Mouse (Mus musculus): ENCODE measurements around the gene Ano9. TPM values are rescaled to one million over a fixed set of nuclear protein-coding genes. Genes with fewer than 3 reads are reported as not detected.
A peak's percentile ranks its signal among the peaks of the same experiment; 100 is the strongest.

Ano9 gene
- polyA plus RNA-seq, 1 experiment from 2014 or later = 1.3 TPM

GRCm38 (mm10) chr7:141122689-141123516 lies 5.3 kb upstream of the Ano9 start:
- ATAC-seq (replicated peaks; ENCODE audit: insufficient number of reproducible peaks, low FRiP score, low TSS enrichment, low read depth) (peak; percentile 98), DNase-seq (ENCODE audit: low spot score) (peak; percentile 99)
- Histone ChIP-seq H3K27me3 (ENCODE audit: control insufficient read depth, insufficient read depth, low read length) (no peaks in the 10 kb centered on the region; the same call in 1 of the 2 replicates), H3K4me3 (ENCODE audit: low read depth, low read length) (peak overlapping the region; percentile 50), H3K9ac (replicated peaks; ENCODE audit: low read length) (peak overlapping the region; percentile 75), H3K9me3 (replicated peaks; ENCODE audit: control insufficient read depth, low read length) (no peaks in the 10 kb centered on the region), H3K36me3 (replicated peaks; ENCODE audit: control insufficient read depth, insufficient read depth, low read depth, low read length) (no peaks in the 10 kb centered on the region), H3K4me2 (ENCODE audit: low read depth, low read length) (peak overlapping the region; percentile 60), H3K27ac (replicated peaks; ENCODE audit: low read depth, low read length) (peak overlapping the region; percentile 67), H3K4me1 (ENCODE audit: control insufficient read depth, insufficient read depth, low read length) (no peaks in the 10 kb centered on the region)
- 3% methylated on average over 29 of the region's 29 CpGs for WGBS

GRCm38 (mm10) chr7:141122245-141122644 lies 4.6 kb upstream of the Ano9 start, which contains the start of gene Ptdss2:
Ptdss2 (plus strand) TSS chr7:141122382.
- ATAC-seq (replicated peaks; ENCODE audit: insufficient number of reproducible peaks, low FRiP score, low TSS enrichment, low read depth) = no peak
- Histone ChIP-seq H3K9me3 (replicated peaks; ENCODE audit: control insufficient read depth, low read length) (no peaks in the 10 kb centered on the region), H3K4me2 (ENCODE audit: low read depth, low read length) (peak within 1 kb of the TSS; percentile 60), H3K36me3 (replicated peaks; ENCODE audit: control insufficient read depth, insufficient read depth, low read depth, low read length) (no peaks in the 10 kb centered on the region), H3K4me3 (ENCODE audit: low read depth, low read length) (peak within 1 kb of the TSS; percentile 50), H3K27ac (replicated peaks; ENCODE audit: low read depth, low read length) (peak within 1 kb of the TSS; percentile 67), H3K27me3 (ENCODE audit: control insufficient read depth, insufficient read depth, low read length) (no peaks in the 10 kb centered on the region; the same call in 1 of the 2 replicates), H3K4me1 (ENCODE audit: control insufficient read depth, insufficient read depth, low read length) (no peaks in the 10 kb centered on the region), H3K9ac (replicated peaks; ENCODE audit: low read length) (peak within 1 kb of the TSS; percentile 75)
- peak; percentile 22 for DNase-seq (ENCODE audit: low spot score)
- WGBS = 45% methylated on average over 14 of the region's 14 CpGs

- WGBS = 74% methylated on average over 5 of the region's 5 CpGs
Measured at GRCm38 (mm10) chr7:141121051-141121531, 3.5 kb upstream of the Ano9 start.

GRCm38 (mm10) chr7:141120605-141121004 lies 3.0 kb upstream of the Ano9 start:
- H3K4me3 ChIP-seq (ENCODE audit: low read depth, low read length) = no peak overlapping the region
- 89% methylated on average over 3 of the region's 3 CpGs for WGBS
- no peak overlapping the region for H3K4me2 ChIP-seq (ENCODE audit: low read depth, low read length)
- H3K27me3 ChIP-seq (ENCODE audit: control insufficient read depth, insufficient read depth, low read length) = no peaks in the 10 kb centered on the region; the same call in 1 of the 2 replicates
- H3K4me1 ChIP-seq (ENCODE audit: control insufficient read depth, insufficient read depth, low read length) = no peaks in the 10 kb centered on the region
- DNase-seq (ENCODE audit: low spot score) = no peak
- no peak overlapping the region for H3K9ac ChIP-seq (replicated peaks; ENCODE audit: low read length)
- no peaks in the 10 kb centered on the region for H3K36me3 ChIP-seq (replicated peaks; ENCODE audit: control insufficient read depth, insufficient read depth, low read depth, low read length)
- H3K9me3 ChIP-seq (replicated peaks; ENCODE audit: control insufficient read depth, low read length) = no peaks in the 10 kb centered on the region
- no peak overlapping the region for H3K27ac ChIP-seq (replicated peaks; ENCODE audit: low read depth, low read length)
- no peak for ATAC-seq (replicated peaks; ENCODE audit: insufficient number of reproducible peaks, low FRiP score, low TSS enrichment, low read depth)

More at GRCm38 (mm10) chr7:141121051-141121531, 3.5 kb upstream of the Ano9 start:
- Histone ChIP-seq H3K9me3 (replicated peaks; ENCODE audit: control insufficient read depth, low read length) (no peaks in the 10 kb centered on the region), H3K4me2 (ENCODE audit: low read depth, low read length) (no peak overlapping the region), H3K36me3 (replicated peaks; ENCODE audit: control insufficient read depth, insufficient read depth, low read depth, low read length) (no peaks in the 10 kb centered on the region), H3K4me1 (ENCODE audit: control insufficient read depth, insufficient read depth, low read length) (no peaks in the 10 kb centered on the region), H3K4me3 (ENCODE audit: low read depth, low read length) (no peak overlapping the region), H3K27ac (replicated peaks; ENCODE audit: low read depth, low read length) (no peak overlapping the region), H3K27me3 (ENCODE audit: control insufficient read depth, insufficient read depth, low read length) (no peaks in the 10 kb centered on the region; the same call in 1 of the 2 replicates), H3K9ac (replicated peaks; ENCODE audit: low read length) (no peak overlapping the region)
- ATAC-seq (replicated peaks; ENCODE audit: insufficient number of reproducible peaks, low FRiP score, low TSS enrichment, low read depth) = no peak
- DNase-seq (ENCODE audit: low spot score) = no peak

GRCm38 (mm10) chr7:141119487-141119886 lies 1.9 kb upstream of the Ano9 start:
- H3K9ac ChIP-seq (replicated peaks; ENCODE audit: low read length) = no peak overlapping the region
- H3K4me3 ChIP-seq (ENCODE audit: low read depth, low read length) = no peak overlapping the region
- ATAC-seq (replicated peaks; ENCODE audit: insufficient number of reproducible peaks, low FRiP score, low TSS enrichment, low read depth) (no peak), DNase-seq (ENCODE audit: low spot score) (no peak)
- no peaks in the 10 kb centered on the region; the same call in 1 of the 2 replicates for H3K27me3 ChIP-seq (ENCODE audit: control insufficient read depth, insufficient read depth, low read length)
- H3K27ac ChIP-seq (replicated peaks; ENCODE audit: low read depth, low read length) = no peak overlapping the region
- no peaks in the 10 kb centered on the region for H3K4me1 ChIP-seq (ENCODE audit: control insufficient read depth, insufficient read depth, low read length)
- WGBS = 76% methylated on average over 3 of the region's 3 CpGs
- no peaks in the 10 kb centered on the region for H3K9me3 ChIP-seq (replicated peaks; ENCODE audit: control insufficient read depth, low read length)
- H3K36me3 ChIP-seq (replicated peaks; ENCODE audit: control insufficient read depth, insufficient read depth, low read depth, low read length) = no peaks in the 10 kb centered on the region
- no peak overlapping the region for H3K4me2 ChIP-seq (ENCODE audit: low read depth, low read length)

- H3K27ac ChIP-seq (replicated peaks; ENCODE audit: low read depth, low read length) = no peak overlapping the region
- no peak overlapping the region for H3K4me2 ChIP-seq (ENCODE audit: low read depth, low read length)
- no peak overlapping the region for H3K9ac ChIP-seq (replicated peaks; ENCODE audit: low read length)
- no peak for ATAC-seq (replicated peaks; ENCODE audit: insufficient number of reproducible peaks, low FRiP score, low TSS enrichment, low read depth)
- H3K4me3 ChIP-seq (ENCODE audit: low read depth, low read length) = no peak overlapping the region
- 92% methylated on average over 9 of the region's 9 CpGs for WGBS
- no peaks in the 10 kb centered on the region; the same call in 1 of the 2 replicates for H3K27me3 ChIP-seq (ENCODE audit: control insufficient read depth, insufficient read depth, low read length)
- no peak for DNase-seq (ENCODE audit: low spot score)
- H3K4me1 ChIP-seq (ENCODE audit: control insufficient read depth, insufficient read depth, low read length) = no peaks in the 10 kb centered on the region
- no peaks in the 10 kb centered on the region for H3K36me3 ChIP-seq (replicated peaks; ENCODE audit: control insufficient read depth, insufficient read depth, low read depth, low read length)
- H3K9me3 ChIP-seq (replicated peaks; ENCODE audit: control insufficient read depth, low read length) = no peaks in the 10 kb centered on the region
Measured at GRCm38 (mm10) chr7:141115874-141116273, 1.7 kb downstream of the Ano9 start.

- Histone ChIP-seq H3K27ac (replicated peaks; ENCODE audit: low read depth, low read length) (no peak overlapping the region), H3K4me2 (ENCODE audit: low read depth, low read length) (no peak overlapping the region), H3K9me3 (replicated peaks; ENCODE audit: control insufficient read depth, low read length) (no peaks in the 10 kb centered on the region), H3K27me3 (ENCODE audit: control insufficient read depth, insufficient read depth, low read length) (peaks cover 21% of the 10 kb centered on the region), H3K4me3 (ENCODE audit: low read depth, low read length) (no peak overlapping the region), H3K9ac (replicated peaks; ENCODE audit: low read length) (no peak overlapping the region), H3K36me3 (replicated peaks; ENCODE audit: control insufficient read depth, insufficient read depth, low read depth, low read length) (no peaks in the 10 kb centered on the region), H3K4me1 (ENCODE audit: control insufficient read depth, insufficient read depth, low read length) (no peaks in the 10 kb centered on the region)
- WGBS = 68% methylated on average over 3 of the region's 3 CpGs
- no peak for DNase-seq (ENCODE audit: low spot score)
- no peak for ATAC-seq (replicated peaks; ENCODE audit: insufficient number of reproducible peaks, low FRiP score, low TSS enrichment, low read depth)
Measured at GRCm38 (mm10) chr7:141103161-141103560, 14.4 kb downstream of the Ano9 start.
